Mouse (Mus musculus) MN1 (cell line): Measurements from ENCODE around the gene Kbtbd3.
A peak's percentile ranks its signal among the peaks of the same experiment; 100 is the strongest.

ENCODE experiments used
- DNase-seq: peaks from one replicate; pipeline ENCODE4 v3.0.0-alpha.2; 2016; ENCODE audit warnings: low spot score

Kbtbd3 gene

DNA sequence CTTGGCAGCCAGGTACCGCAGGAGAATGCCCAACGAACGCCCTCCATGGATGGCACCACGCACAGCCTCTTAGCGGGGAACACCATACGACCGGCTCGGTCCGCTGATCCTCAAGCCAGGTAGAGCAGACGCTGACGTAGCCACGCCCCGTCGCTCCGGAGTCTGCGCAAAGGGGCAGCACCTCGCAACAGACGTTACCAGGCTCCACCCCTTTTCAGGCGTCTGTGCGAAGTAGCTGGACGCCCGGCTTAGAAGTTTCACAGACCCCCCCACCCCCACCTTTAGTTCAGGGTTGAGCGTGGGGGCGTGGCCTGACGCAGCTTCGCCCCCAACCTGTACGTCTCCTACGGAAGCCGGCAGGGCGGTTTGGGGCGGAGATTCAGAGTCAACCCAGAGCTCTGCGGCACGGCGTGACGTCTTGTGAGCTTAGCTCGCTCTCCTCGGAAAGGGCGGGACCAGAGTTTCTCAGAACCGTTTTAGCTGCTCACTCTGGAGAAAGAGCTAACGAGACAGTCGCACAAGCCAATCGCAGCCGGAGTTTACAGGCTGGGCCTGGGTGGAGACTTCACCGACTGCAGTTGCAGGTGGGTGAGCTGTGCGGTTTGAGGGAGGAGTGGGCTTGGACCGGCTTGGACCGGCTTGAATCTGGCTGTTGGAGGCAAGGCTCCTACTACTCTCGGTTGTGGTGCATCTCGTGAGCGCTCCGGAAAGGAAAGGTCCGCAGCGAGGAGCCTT is at the start of gene Kbtbd3, which contains the start of gene Aasdhppt:
Gene Kbtbd3, plus strand, starts transcription at position 483 of the 735 bp plus-strand sequence.
Gene Aasdhppt, minus strand, starts transcription at position 121 of the 735 bp plus-strand sequence.
- peak; percentile 98 for DNase-seq

DNA sequence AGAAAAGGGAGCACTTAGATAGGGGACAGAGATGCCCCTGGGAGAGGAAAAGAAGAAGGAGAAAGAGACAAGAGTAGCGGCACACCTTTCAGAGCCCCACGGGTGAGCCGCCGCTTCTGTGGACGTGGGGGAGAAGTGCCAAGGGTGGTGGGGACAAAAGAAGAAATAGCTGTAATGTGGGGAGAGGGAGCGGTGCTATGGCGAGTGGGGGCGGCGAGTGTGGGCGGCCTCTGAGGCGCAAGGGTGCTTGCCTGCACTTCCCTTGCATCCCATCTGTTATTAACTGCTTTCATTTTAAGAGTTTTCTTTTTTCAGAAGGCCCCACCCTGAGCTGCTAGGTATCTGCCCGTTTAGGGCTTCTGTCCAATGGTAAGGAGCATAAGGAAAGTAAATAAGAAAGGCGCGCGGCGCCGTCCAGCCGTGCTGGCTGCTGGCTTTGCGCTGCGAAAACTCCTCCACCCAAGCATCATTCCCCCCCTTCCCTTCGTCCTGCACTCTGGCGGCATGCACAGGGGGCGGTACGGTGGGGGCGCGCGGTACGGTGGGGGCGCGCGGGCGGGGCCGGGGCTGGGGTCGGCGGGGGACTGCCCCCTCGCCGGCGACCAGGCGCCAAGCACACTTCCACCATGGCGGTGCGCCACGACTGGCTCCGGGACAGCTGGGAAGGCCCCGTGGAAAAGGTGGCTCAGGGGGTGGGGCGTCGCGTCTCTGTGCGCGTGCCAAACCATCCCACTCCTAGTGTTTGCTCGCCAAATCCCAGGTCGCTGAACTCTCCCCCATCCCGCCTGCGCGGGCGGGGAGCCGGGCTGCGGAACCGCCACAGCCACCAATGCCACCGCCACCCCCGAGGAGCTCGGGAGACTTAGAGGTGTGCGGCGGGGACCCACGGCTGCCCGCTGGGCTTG is 49.5 kb upstream of the Kbtbd3 start:
- DNase-seq, result no peak

- no peak for DNase-seq
Observed at GRCm38 (mm10) chr9:4260746-4261090, 48.9 kb upstream of the Kbtbd3 start.

DNA sequence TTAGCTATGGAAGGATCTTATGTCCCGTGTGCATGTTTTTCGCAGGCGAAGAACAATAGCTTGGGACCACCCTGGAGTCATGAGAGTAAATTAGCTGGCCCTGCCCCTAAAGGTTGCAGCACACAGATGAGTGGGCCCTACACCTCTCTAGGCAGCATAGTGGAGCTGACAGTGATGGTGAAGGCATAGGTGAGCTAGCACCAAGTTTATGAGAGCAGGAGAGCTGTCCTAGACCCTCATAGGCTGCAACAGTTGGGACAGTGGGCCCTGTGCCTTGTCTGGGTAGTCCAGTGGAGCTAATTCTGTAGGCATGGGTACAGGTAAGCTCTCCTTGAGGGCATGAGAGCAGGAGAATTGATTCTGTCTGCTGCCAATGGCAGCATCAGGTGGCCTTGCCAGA is 42.8 kb upstream of the Kbtbd3 start:
- no peak for DNase-seq

GRCm38 (mm10) chr9:4283850-4284249 is 25.8 kb upstream of the Kbtbd3 start:
- no peak for DNase-seq

DNA sequence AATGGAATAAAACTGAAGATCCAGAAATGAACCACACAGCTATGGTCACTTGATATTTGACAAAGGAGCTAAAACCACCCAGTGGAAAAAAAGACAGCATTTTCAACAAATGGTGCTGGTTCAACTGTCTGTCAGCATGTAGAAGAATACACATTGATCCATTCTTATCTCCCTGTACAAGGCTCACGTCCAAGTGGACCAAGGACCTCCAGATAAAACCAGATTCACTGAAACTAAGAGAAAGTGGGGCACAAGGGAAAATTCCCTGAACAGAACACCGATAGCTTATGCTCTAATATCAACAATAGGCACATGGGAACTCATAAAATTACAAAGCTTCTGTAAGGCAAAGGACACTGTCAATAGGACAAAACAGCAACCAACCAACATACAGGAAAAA is 9.2 kb upstream of the Kbtbd3 start:
- DNase-seq, result no peak

DNA sequence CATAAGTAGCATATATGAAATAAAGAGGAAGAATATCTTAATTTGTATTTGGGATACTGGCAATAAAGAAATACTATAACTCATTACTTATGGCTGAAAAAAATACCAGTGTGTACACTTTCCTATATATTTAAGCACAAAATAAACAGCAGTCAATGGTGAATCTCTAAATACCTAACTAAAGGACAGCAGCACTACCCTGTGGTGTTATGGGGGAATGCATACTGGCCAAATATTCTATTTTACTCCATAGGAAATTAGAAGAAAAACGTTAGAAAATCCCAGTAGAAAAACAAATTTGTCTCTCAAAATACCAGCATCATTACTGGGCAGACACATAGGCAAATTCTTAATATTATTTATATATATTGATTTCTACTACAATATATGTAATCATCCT is 4.8 kb upstream of the Kbtbd3 start:
- DNase-seq, result no peak

- peak; percentile 22 for DNase-seq
Observed at GRCm38 (mm10) chr9:4308628-4309350, 844 bp upstream of the Kbtbd3 start.

GRCm38 (mm10) chr9:4310706-4311105 is 1.1 kb downstream of the Kbtbd3 start:
- DNase-seq, result no peak

- DNase-seq, result no peak
Observed at GRCm38 (mm10) chr9:4311162-4311561, 1.5 kb downstream of the Kbtbd3 start.

- DNase-seq, result no peak
Observed at GRCm38 (mm10) chr9:4313946-4314345, 4.3 kb downstream of the Kbtbd3 start.

DNA sequence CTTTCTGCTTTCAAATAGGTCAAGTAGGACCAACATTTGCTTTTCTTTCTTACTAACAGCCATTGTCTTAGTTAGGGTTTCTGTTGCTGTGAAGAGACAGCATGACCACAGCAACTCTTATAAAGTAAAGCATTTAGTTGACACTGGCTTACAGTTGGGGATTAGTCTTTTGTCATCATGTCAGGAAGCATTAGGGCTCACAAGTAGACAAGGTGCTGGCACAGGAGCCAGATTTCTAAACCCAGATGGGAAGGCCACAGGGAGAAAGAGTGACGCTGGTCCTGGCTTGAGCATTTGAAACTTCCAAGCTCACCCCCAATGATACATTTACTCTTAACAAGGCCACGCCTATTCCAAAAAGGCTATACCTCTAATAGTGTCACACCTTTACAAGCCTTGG is 6.1 kb downstream of the Kbtbd3 start:
- no peak for DNase-seq

- DNase-seq, result no peak
Observed at GRCm38 (mm10) chr9:4318939-4319721, 9.5 kb downstream of the Kbtbd3 start.

GRCm38 (mm10) chr9:4353163-4353562 is 43.5 kb downstream of the Kbtbd3 start:
- DNase-seq, result no peak

DNA sequence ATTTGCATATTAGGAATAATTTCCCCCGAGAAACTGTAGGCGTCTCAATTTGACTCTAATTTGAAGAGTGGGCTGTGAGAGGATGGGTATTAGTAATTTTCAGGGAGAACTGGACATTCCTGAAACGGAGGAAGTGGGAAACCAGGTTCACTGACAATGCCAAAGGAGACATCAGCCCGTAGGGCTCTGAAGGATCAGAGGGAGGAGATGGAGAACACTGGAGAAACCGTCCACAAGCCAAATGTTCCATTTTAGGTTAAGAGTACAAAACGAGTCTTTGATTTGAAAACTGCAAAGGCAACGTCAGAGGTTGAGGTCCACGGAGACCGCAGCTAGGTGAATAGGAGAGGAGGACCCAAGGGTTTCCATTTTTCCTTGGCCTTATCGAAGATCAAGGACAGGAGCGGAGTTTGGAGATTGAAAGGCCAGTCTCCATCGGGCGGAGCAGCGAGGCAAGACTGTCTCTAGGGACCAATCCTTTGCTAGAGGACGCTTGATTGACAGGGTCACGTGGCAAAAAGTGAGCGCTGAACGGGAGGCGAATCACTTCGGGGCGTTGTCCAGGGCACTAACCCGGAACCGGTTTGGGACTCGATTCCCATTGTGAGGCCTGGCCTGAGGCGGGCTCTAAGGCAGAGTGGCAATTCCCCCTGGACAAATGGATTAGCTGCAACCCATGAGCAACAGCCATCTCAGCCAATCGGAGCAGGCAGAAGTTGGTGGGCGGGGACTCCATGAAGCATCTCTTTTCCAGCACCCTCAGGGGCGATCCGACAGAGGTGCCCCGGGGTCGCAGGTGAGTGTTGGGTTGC is 66.4 kb downstream of the Kbtbd3 start, which contains the start of gene Msantd4:
Gene Msantd4, plus strand, starts transcription at position 735 of the 812 bp plus-strand sequence.
- peak; percentile 98 for DNase-seq

GRCm38 (mm10) chr9:4376640-4377120 is 67.0 kb downstream of the Kbtbd3 start:
- no peak for DNase-seq
